Mouse (Mus musculus) regulatory T cell (primary cell): ENCODE results near the gene Samt1.
"Not testable (repeated sequence)": the region's sequence is repeated elsewhere in the genome, so short reads cannot be mapped to it uniquely, and the experiment has no call there.

Experiments used
- in situ Hi-C: fragments of 300-600 bp; cut with MboI, MseI; formaldehyde crosslinking; loops from one replicate; pipeline ENCODE4 v1.15.1; 2025; ENCODE audit warnings: high pct_unique_total_duplicates

Samt1 gene

DNA sequence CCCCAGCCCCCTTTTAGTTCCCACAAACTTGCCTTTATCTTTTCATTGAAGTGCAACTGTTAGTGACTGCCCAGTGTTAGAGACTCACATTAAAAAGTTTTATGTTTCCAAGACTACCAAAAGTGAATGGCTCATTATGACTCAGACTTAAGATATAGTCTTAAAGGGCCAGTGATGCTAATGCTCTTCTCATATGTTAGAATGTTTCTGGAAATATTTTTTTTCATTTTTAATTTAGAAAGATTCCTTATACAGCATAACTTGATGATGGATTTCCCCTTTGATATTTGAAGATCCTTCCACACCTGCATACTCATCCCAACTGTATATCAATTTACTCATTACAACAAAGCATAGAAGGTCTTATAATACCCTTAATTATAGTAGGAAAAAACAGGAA, at the start of gene Samt1:
Samt1 (minus strand) TSS at position 101 of the 400 bp plus-strand sequence.
- in situ Hi-C loops: loop anchor here (25.0 kb wide), 1 partner anchor 350 kb away; no protein-coding TSS in a partner anchor

DNA sequence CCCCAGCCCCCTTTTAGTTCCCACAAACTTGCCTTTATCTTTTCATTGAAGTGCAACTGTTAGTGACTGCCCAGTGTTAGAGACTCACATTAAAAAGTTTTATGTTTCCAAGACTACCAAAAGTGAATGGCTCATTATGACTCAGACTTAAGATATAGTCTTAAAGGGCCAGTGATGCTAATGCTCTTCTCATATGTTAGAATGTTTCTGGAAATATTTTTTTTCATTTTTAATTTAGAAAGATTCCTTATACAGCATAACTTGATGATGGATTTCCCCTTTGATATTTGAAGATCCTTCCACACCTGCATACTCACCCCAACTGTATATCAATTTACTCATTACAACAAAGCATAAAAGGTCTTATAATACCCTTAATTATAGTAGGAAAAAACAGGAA, 42.5 kb upstream of the Samt1 start, which contains the start of gene Gm10057:
Gm10057 (minus strand) TSS at position 101 of the 400 bp plus-strand sequence.
- in situ Hi-C loops: not testable (repeated sequence)

DNA sequence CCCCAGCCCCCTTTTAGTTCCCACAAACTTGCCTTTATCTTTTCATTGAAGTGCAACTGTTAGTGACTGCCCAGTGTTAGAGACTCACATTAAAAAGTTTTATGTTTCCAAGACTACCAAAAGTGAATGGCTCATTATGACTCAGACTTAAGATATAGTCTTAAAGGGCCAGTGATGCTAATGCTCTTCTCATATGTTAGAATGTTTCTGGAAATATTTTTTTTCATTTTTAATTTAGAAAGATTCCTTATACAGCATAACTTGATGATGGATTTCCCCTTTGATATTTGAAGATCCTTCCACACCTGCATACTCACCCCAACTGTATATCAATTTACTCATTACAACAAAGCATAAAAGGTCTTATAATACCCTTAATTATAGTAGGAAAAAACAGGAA, 21.3 kb upstream of the Samt1 start, which contains the start of gene 4921511M17Rik:
4921511M17Rik (minus strand) TSS at position 101 of the 400 bp plus-strand sequence.
- in situ Hi-C loops: not testable (repeated sequence)

DNA sequence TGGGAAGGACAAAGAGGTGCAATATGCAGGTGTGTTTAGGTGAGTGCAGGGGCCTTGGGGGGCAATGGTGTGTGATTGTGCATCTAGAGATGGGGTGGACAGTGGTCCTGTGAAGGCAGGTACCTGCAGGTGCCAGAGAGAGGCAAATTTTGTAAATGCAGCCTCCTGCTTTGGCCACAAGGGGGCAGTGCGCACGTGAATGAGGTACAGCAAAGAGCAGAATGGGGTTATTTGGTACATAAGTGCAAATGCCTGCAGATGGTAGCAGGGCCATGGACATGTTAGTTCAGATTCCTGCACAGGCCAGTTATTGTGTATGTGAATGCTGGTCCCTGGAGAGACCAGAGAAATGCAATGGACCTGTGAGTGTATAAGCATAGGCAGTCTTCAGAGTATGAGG, 35.5 kb downstream of the Samt1 start:
- in situ Hi-C loops: not testable (repeated sequence)

DNA sequence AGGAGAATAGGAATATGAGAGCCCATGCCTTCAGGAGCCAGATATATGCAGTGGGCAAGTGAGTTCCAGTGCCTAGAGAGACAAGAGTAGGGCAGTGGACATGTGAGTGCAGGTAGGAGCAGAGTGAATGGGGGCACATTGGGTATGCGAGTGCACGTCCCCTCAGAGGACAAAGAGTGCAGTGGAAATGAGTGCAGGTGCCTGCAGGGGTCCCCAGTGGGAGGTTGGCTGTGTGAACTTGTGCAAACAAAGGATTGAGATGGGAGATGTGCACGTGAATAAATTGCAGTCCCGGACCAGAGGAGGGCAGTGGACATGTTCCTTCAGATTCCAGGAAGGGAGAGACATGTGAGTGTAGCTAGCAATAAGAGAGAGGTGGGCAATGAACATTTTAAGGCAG, 36.0 kb downstream of the Samt1 start:
- in situ Hi-C loops: not testable (repeated sequence)

DNA sequence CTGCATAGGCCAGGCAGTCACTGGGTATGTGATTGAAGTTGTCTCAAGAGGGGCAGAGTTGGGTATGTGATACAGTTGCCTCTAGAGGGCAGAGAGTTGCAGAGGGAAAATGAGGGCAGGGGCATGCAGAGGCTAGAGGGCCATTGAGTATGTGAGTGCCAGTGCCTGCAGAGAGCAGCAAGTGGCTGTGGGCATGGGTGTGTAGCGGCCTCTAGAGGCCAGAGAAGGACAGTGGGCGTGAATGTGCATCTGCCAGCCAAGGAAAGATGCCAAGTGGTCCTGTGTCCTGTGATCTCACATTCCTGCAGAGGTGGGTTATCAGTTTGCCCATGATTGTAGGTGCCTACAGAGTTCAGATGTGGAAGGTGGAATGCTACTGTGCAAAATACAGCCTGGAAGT, 38.0 kb downstream of the Samt1 start:
- in situ Hi-C loops: no loop called here

DNA sequence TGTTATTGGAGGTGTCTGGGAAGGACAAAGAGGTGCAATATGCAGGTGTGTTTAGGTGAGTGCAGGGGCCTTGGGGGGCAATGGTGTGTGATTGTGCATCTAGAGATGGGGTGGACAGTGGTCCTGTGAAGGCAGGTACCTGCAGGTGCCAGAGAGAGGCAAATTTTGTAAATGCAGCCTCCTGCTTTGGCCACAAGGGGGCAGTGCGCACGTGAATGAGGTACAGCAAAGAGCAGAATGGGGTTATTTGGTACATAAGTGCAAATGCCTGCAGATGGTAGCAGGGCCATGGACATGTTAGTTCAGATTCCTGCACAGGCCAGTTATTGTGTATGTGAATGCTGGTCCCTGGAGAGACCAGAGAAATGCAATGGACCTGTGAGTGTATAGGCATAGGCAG, 59.6 kb downstream of the Samt1 start:
- in situ Hi-C loops: not testable (repeated sequence)
